Mouse (Mus musculus) midbrain, embryonic 13.5 days (tissue): ENCODE results near the gene Emd. TPM values are rescaled to one million over a fixed set of nuclear protein-coding genes. Genes with fewer than 3 reads are reported as not detected.
A peak's percentile ranks its signal among the peaks of the same experiment; 100 is the strongest.

Source experiments
- ATAC-seq: fragments of 200-750 bp; cut with Nextera tagmentation; 2 replicates; pipeline ENCODE4 v1.8.0; 2017; ENCODE audit warnings: mild to moderate bottlenecking, moderate TSS enrichment, moderate library complexity
- H3K27ac ChIP-seq: fragments of 300-500 bp; sonication (generic); 2 replicates; pipeline ENCODE4 v1.5.1; 2015; ENCODE audit warnings: inconsistent platforms, mild to moderate bottlenecking, moderate library complexity
- H3K27me3 ChIP-seq: fragments of 300-500 bp; sonication (generic); 2 replicates; pipeline ENCODE4 v1.6.1; 2015; ENCODE audit warnings: mild to moderate bottlenecking, inconsistent platforms
- H3K36me3 ChIP-seq: fragments of 300-500 bp; sonication (generic); 2 replicates; pipeline ENCODE4 v1.6.1; 2015; ENCODE audit warnings: mild to moderate bottlenecking, inconsistent platforms
- H3K4me1 ChIP-seq: fragments of 300-500 bp; sonication (generic); replicated peaks from 2 replicates; pipeline ENCODE4 v1.6.1; 2015; ENCODE audit warnings: inconsistent platforms
- H3K4me2 ChIP-seq: fragments of 300-500 bp; sonication (generic); replicated peaks from 2 replicates; pipeline ENCODE4 v1.6.1; 2015; ENCODE audit warnings: moderate library complexity, mild to moderate bottlenecking, inconsistent platforms
- H3K4me3 ChIP-seq: fragments of 300-500 bp; sonication (generic); replicated peaks from 2 replicates; pipeline ENCODE4 v1.5.1; 2015; ENCODE audit warnings: mild to moderate bottlenecking, inconsistent platforms
- H3K9ac ChIP-seq: fragments of 300-500 bp; sonication (generic); replicated peaks from 2 replicates; pipeline ENCODE4 v1.6.1; 2015; ENCODE audit warnings: mild to moderate bottlenecking, inconsistent platforms
- H3K9me3 ChIP-seq: fragments of 300-500 bp; sonication (generic); 2 replicates; pipeline ENCODE4 v1.6.1; 2016; ENCODE audit warnings: mild to moderate bottlenecking, inconsistent platforms
- WGBS: fragments of 180-500 bp; shearing (Covaris S2); methylation state at CpG from one replicate; pipeline ENCODE4 v1.1.7; 2015; 5-methylcytosine and 5-hydroxymethylcytosine counted together
- polyA plus RNA-seq: library from polyadenylated mRNA; unstranded; fragments of >200 nt; fragmentation: Nextera tagmentation; extraction: Ambion mirVana; gene quantifications from 2 replicates; pipeline ENCODE4 v1.2.1, GENCODE M21; 2015

Gene Emd
- polyA plus RNA-seq, 1 experiment from 2014 or later: 20.4 TPM

DNA sequence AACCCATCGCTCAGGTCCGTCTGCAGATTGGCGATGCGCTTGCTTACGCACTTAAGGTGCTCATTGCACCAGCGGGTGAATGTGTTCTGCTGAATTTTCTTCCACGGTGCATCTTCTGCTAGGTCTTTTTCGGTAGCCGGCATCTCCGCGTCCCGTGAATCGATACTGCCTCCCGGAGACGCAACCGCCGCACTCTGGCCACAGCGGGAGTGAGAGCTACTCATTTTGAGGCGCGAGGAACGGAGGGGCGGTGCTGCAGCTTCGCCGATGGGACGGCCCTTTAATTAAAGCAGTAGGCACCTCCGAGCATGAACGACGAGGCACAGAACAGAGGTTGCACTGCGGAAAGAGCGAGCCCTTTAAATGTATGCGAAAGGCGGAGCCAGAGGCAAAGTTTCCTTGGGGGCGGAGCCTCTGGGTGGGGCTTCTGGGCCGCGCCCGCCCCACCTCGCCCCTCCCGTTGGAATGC is 8.2 kb upstream of the Emd start:
- peaks cover 21% of the 10 kb centered on the region for H3K4me1 ChIP-seq
- peaks cover 16% of the 10 kb centered on the region for H3K36me3 ChIP-seq
- H3K9ac ChIP-seq: peak overlapping the region; percentile 78
- ATAC-seq: peak; percentile 89
- WGBS: 19% methylated on average over 37 of the region's 38 CpGs
- peak overlapping the region; percentile 59 for H3K4me3 ChIP-seq
- H3K9me3 ChIP-seq: no peaks in the 10 kb centered on the region
- H3K27ac ChIP-seq: peak overlapping the region; percentile 91
- no peaks in the 10 kb centered on the region for H3K27me3 ChIP-seq
- H3K4me2 ChIP-seq: peak overlapping the region; percentile 68

DNA sequence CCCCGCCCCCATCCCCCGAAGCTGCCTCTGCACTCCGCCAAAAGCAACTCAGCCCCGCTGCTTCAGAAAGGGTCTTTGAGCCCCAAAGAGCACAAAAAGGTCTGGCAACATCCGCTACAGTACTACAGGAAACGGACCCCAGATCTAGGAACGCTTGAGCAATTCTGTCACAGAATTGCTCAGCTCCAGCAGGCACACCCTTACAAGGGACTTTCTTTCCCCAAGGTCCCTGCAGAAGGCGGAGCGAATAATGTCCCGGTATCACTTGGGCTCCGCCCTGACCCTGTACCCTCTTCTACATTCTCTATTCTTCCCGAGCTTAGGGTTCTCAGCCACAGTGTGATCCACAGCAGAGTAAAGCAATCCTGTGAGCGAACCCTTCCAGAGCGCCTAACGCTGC is 7.8 kb upstream of the Emd start:
- Histone ChIP-seq H3K4me3 (peak overlapping the region; percentile 59), H3K27me3 (no peaks in the 10 kb centered on the region), H3K4me1 (peaks cover 21% of the 10 kb centered on the region), H3K9ac (peak overlapping the region; percentile 59; the same call in 1 of the 2 replicates), H3K9me3 (no peaks in the 10 kb centered on the region), H3K27ac (peak overlapping the region; percentile 91), H3K36me3 (peaks cover 12% of the 10 kb centered on the region), H3K4me2 (peak overlapping the region; percentile 68)
- peak; percentile 34 for ATAC-seq
- 32% methylated on average over 15 of the region's 15 CpGs for WGBS

- H3K4me3 ChIP-seq: peak overlapping the region; percentile 44; the same call in 1 of the 2 replicates
- ATAC-seq: no peak
- 22% methylated on average over 3 of the region's 3 CpGs for WGBS
- no peak overlapping the region for H3K27ac ChIP-seq
- no peaks in the 10 kb centered on the region for H3K36me3 ChIP-seq
- H3K27me3 ChIP-seq: no peaks in the 10 kb centered on the region
- no peak overlapping the region for H3K9ac ChIP-seq
- H3K4me2 ChIP-seq: peak overlapping the region; percentile 63; the same call in 1 of the 2 replicates
- H3K9me3 ChIP-seq: no peaks in the 10 kb centered on the region
- peaks cover 9% of the 10 kb centered on the region for H3K4me1 ChIP-seq
These were observed 5.8 kb upstream of the Emd start for GRCm38 (mm10) chrX:74248651-74249050.

GRCm38 (mm10) chrX:74249615-74250014 is 4.9 kb upstream of the Emd start, which contains the start of gene Flna:
TSS of gene Flna (minus strand) at chrX:74249820.
- Histone ChIP-seq H3K9ac (peak within 1 kb of the TSS; percentile 62), H3K36me3 (no peaks in the 10 kb centered on the region), H3K4me1 (peaks cover 5% of the 10 kb centered on the region; the same call in 1 of the 2 replicates), H3K27me3 (no peaks in the 10 kb centered on the region), H3K27ac (peak within 1 kb of the TSS; percentile 25; the same call in 1 of the 2 replicates), H3K9me3 (no peaks in the 10 kb centered on the region), H3K4me3 (peak within 1 kb of the TSS; percentile 44), H3K4me2 (peak within 1 kb of the TSS; percentile 63)
- whole genome bisulfite sequencing: 25% methylated on average over 35 of the region's 38 CpGs
- ATAC-seq: no peak

DNA sequence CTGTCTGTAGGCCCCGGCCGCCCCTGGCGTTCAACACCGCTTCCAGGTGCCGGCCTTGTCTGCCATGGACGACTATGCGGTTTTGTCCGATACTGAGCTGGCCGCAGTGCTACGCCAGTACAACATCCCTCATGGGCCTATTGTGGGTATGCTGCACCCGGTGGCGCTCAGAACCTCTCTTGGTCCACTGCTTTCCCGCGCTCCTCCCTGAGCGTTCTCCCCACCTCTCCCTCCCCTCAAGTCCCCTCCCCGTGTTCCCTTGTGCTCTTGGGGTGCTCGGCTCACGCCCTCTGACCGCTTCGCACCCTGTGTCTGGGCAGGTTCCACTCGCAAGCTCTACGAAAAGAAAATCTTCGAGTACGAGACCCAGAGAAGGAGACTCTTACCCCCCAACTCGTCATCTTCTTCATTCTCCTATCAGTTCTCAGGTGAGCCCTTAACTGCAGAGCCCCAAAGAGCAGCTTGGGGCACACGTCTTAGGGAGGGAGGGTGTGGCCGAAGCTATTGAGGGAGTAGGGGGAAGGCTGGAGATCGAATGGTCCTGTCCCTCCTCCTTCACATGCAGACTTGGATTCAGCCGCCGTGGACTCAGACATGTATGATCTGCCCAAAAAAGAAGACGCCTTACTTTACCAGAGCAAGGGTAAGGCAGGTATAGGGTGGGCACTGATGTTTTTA is 540 bp downstream of the Emd start:
- peaks cover 6% of the 10 kb centered on the region for H3K4me1 ChIP-seq
- peak overlapping the region; percentile 84 for H3K27ac ChIP-seq
- H3K4me3 ChIP-seq: peak overlapping the region; percentile 55
- no peaks in the 10 kb centered on the region for H3K27me3 ChIP-seq
- no peaks in the 10 kb centered on the region for H3K9me3 ChIP-seq
- 32% methylated on average over 30 of the region's 31 CpGs for WGBS
- peaks cover 11% of the 10 kb centered on the region; the same call in 1 of the 2 replicates for H3K36me3 ChIP-seq
- H3K9ac ChIP-seq: peak overlapping the region; percentile 76
- peak overlapping the region; percentile 75 for H3K4me2 ChIP-seq
- peak; percentile 78 for ATAC-seq

- no peak overlapping the region for H3K9ac ChIP-seq
- peaks cover 11% of the 10 kb centered on the region; the same call in 1 of the 2 replicates for H3K36me3 ChIP-seq
- no peak overlapping the region for H3K4me2 ChIP-seq
- no peak overlapping the region for H3K4me3 ChIP-seq
- WGBS: 97% methylated on average over 3 of the region's 3 CpGs
- no peak overlapping the region for H3K27ac ChIP-seq
- H3K27me3 ChIP-seq: no peaks in the 10 kb centered on the region
- ATAC-seq: no peak
- H3K9me3 ChIP-seq: no peaks in the 10 kb centered on the region
- peaks cover 6% of the 10 kb centered on the region for H3K4me1 ChIP-seq
These were observed 3.3 kb downstream of the Emd start for GRCm38 (mm10) chrX:74257746-74258145.

DNA sequence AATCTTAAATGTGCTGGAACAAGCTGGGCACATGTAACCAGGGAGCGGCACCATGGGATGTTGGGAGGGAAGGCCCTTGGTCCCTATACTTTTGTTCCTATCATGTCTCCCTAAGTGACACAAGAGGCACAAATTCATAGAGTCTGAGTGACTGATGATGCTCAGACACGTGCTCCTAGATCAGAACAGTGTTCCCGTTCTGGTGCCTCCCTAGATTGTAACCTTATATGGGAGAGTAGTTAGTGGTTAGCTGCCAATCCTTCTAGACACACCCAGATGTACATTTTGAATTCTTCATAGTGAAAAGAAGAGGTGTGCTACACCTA is 15.2 kb downstream of the Emd start:
- Histone ChIP-seq H3K27me3 (no peaks in the 10 kb centered on the region), H3K4me3 (peak overlapping the region; percentile 66), H3K4me2 (peak overlapping the region; percentile 51), H3K9me3 (no peaks in the 10 kb centered on the region), H3K36me3 (peaks cover 12% of the 10 kb centered on the region), H3K9ac (peak overlapping the region; percentile 61), H3K4me1 (peaks cover 10% of the 10 kb centered on the region), H3K27ac (peak overlapping the region; percentile 97)
- ATAC-seq: peak; percentile 51
- 21% methylated on average over 3 of the region's 3 CpGs for WGBS

GRCm38 (mm10) chrX:74270062-74270901 is 15.8 kb downstream of the Emd start, which contains the start of gene Rpl10:
TSS of gene Rpl10 (plus strand) at chrX:74270812.
- 18% methylated on average over 42 of the region's 42 CpGs for WGBS
- ATAC-seq: peak; percentile 96
- H3K9me3 ChIP-seq: no peaks in the 10 kb centered on the region
- peak within 1 kb of the TSS; percentile 78 for H3K9ac ChIP-seq
- peak within 1 kb of the TSS; percentile 64 for H3K4me2 ChIP-seq
- H3K4me3 ChIP-seq: peak within 1 kb of the TSS; percentile 66
- H3K27me3 ChIP-seq: no peaks in the 10 kb centered on the region
- peak within 1 kb of the TSS; percentile 97 for H3K27ac ChIP-seq
- peaks cover 12% of the 10 kb centered on the region for H3K36me3 ChIP-seq
- H3K4me1 ChIP-seq: peaks cover 10% of the 10 kb centered on the region

DNA sequence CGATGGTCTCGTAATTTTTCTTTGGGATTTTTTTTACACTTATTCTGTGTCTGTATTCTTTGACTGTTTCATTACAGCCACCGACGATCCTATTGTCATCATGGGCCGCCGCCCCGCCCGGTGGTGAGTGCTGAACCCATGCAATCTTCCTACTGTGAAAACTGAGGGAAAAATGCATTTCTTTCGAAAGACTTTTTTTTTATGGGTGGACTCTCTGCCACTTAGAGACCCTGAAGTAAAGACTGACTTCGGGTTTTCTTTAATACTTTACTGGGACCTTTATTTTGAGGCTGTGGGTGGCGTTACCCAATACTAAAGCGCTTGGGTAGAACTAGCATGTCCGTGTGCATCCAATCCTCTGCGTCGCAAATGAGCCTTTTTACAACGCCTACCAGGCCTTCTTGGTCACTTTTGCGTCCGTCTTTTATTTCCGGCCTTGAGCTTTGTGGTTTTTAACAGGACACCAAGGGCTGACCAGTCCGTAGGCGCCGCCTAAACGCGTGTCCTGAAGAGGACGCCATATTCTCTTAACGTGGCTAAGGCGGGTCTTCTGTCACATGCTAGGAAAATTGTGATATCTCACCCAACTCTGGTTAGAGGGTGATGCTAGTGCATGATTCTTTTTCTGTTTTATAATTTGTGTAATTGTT is 16.5 kb downstream of the Emd start:
- Histone ChIP-seq H3K4me3 (peak overlapping the region; percentile 66), H3K36me3 (peaks cover 12% of the 10 kb centered on the region), H3K27me3 (no peaks in the 10 kb centered on the region), H3K9me3 (no peaks in the 10 kb centered on the region), H3K27ac (peak overlapping the region; percentile 45; the same call in 1 of the 2 replicates), H3K4me2 (peak overlapping the region; percentile 64), H3K4me1 (peaks cover 10% of the 10 kb centered on the region), H3K9ac (peak overlapping the region; percentile 78)
- 21% methylated on average over 27 of the region's 27 CpGs for WGBS
- 0 out of 2 replicates have a peak, but pooled peaks have one; percentile 0 for ATAC-seq

- peaks cover 12% of the 10 kb centered on the region for H3K36me3 ChIP-seq
- H3K27me3 ChIP-seq: no peaks in the 10 kb centered on the region
- H3K4me2 ChIP-seq: no peak overlapping the region
- peaks cover 10% of the 10 kb centered on the region for H3K4me1 ChIP-seq
- ATAC-seq: no peak
- peak overlapping the region; percentile 14; the same call in 1 of the 2 replicates for H3K27ac ChIP-seq
- no peaks in the 10 kb centered on the region for H3K9me3 ChIP-seq
- no peak overlapping the region for H3K9ac ChIP-seq
- no peak overlapping the region for H3K4me3 ChIP-seq
- 34% methylated on average over 10 of the region's 10 CpGs for WGBS
These were observed 19.2 kb downstream of the Emd start for GRCm38 (mm10) chrX:74273422-74274322.

- Histone ChIP-seq H3K9ac (no peak overlapping the region), H3K4me2 (no peak overlapping the region), H3K27me3 (no peaks in the 10 kb centered on the region), H3K4me1 (peaks cover 5% of the 10 kb centered on the region; the same call in 1 of the 2 replicates), H3K9me3 (no peaks in the 10 kb centered on the region), H3K4me3 (no peak overlapping the region), H3K27ac (no peak overlapping the region), H3K36me3 (peaks cover 7% of the 10 kb centered on the region; the same call in 1 of the 2 replicates)
- no peak for ATAC-seq
- 76% methylated on average over 8 of the region's 8 CpGs for WGBS
These were observed 23.4 kb downstream of the Emd start for GRCm38 (mm10) chrX:74277916-74278315.
